Mouse (Mus musculus): ENCODE results near the gene Dnaaf3. TPM values are rescaled to one million over a fixed set of nuclear protein-coding genes. Genes with fewer than 3 reads are reported as not detected.

Gene Dnaaf3
- polyA plus RNA-seq, 1 experiment = 132 TPM

- H3K4me3 ChIP-seq (ENCODE audit: control insufficient read depth, low read depth, low read length) = no peak overlapping the region
- no peaks in the 10 kb centered on the region for H3K27me3 ChIP-seq (ENCODE audit: control insufficient read depth, insufficient read depth, low read length)
- no peak for TF ChIP-seq POLR2A (IDR thresholded peaks at IDR 0.05; ENCODE audit: control insufficient read depth, low read depth, low read length)
- no peak for TF ChIP-seq CTCF (IDR thresholded peaks at IDR 0.05; ENCODE audit: control insufficient read depth, insufficient read depth, insufficient replicate concordance, low read depth, low read length)
- no peak overlapping the region for H3K27ac ChIP-seq (ENCODE audit: control insufficient read depth, insufficient read depth, low read depth, low read length)
- no peaks in the 10 kb centered on the region for H3K36me3 ChIP-seq (ENCODE audit: control insufficient read depth, insufficient read depth, low read length)
- H3K4me1 ChIP-seq (ENCODE audit: control insufficient read depth, insufficient read depth, low read length) = peaks cover 32% of the 10 kb centered on the region
Observed at GRCm38 (mm10) chr7:4518487-4518886, 13.8 kb downstream of the Dnaaf3 start.

DNA sequence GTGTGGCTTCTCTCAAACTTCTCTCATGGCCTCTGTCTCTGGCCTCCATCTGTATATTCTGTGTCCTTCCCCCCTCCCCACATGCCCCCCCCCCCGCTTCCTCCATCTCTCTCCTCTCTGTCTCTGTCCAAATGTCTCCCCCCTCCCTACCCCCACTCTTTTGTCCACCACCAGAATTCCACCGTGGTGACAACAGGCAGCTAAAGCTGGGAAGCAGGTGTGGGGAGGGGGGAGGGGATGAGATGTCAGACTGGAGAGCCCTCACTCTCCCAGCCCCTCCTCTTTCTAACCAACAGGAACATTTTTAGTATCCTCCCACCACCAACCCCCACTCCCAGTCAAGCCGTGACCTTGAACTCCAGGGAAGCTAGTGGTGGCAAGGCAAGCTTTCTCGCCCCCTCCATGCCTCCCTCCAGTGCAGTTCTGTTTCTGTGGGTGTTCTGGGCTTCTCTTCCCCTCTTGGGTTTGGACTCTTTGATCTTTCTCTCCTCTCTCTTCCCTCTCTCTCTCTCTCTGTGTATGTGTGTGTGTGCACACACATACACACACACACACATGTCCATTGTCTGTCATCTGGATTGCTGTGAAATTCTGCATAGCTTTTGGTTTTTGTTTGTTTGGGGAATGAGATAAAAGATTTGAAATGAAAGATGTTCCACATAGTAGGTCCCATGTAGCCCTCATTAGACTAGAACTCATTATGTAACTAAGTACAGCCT, 15.8 kb downstream of the Dnaaf3 start, which contains the start of gene Tnnt1:
Tnnt1 (minus strand) TSS at position 51 of the 719 bp plus-strand sequence.
- peak within 1 kb of the TSS; percentile 21; the same call in 1 of the 2 replicates for H3K27ac ChIP-seq (ENCODE audit: control insufficient read depth, insufficient read depth, low read depth, low read length)
- TF ChIP-seq POLR2A (IDR thresholded peaks at IDR 0.05; ENCODE audit: control insufficient read depth, low read depth, low read length) (no peak), CTCF (IDR thresholded peaks at IDR 0.05; ENCODE audit: control insufficient read depth, insufficient read depth, insufficient replicate concordance, low read depth, low read length) (no peak)
- peaks cover 20% of the 10 kb centered on the region for H3K4me1 ChIP-seq (ENCODE audit: control insufficient read depth, insufficient read depth, low read length)
- no peak within 1 kb of the TSS for H3K4me3 ChIP-seq (ENCODE audit: control insufficient read depth, low read depth, low read length)
- no peaks in the 10 kb centered on the region for H3K27me3 ChIP-seq (ENCODE audit: control insufficient read depth, insufficient read depth, low read length)
- H3K36me3 ChIP-seq (ENCODE audit: control insufficient read depth, insufficient read depth, low read length) = no peaks in the 10 kb centered on the region

DNA sequence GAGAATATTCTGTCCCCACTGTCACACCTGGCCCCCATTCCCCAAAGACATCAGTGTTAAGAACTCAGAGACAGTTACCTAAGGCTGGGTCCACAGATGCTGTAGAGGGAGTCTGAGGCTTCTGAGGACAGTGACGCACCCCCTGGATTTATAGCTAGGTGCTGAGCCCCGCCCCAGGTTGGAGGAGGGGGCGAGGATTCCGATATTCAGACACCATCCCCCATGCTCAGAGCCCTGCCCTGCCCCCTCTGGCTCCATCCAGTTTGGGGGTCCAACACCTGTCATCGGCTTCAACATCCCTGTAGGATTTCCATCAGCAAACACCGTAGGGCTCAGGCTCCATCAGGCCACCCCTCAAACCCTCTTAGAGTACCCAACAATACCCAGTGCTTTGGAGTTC, 16.4 kb downstream of the Dnaaf3 start:
- no peak overlapping the region for H3K4me3 ChIP-seq (ENCODE audit: control insufficient read depth, low read depth, low read length)
- no peak overlapping the region for H3K27ac ChIP-seq (ENCODE audit: control insufficient read depth, insufficient read depth, low read depth, low read length)

DNA sequence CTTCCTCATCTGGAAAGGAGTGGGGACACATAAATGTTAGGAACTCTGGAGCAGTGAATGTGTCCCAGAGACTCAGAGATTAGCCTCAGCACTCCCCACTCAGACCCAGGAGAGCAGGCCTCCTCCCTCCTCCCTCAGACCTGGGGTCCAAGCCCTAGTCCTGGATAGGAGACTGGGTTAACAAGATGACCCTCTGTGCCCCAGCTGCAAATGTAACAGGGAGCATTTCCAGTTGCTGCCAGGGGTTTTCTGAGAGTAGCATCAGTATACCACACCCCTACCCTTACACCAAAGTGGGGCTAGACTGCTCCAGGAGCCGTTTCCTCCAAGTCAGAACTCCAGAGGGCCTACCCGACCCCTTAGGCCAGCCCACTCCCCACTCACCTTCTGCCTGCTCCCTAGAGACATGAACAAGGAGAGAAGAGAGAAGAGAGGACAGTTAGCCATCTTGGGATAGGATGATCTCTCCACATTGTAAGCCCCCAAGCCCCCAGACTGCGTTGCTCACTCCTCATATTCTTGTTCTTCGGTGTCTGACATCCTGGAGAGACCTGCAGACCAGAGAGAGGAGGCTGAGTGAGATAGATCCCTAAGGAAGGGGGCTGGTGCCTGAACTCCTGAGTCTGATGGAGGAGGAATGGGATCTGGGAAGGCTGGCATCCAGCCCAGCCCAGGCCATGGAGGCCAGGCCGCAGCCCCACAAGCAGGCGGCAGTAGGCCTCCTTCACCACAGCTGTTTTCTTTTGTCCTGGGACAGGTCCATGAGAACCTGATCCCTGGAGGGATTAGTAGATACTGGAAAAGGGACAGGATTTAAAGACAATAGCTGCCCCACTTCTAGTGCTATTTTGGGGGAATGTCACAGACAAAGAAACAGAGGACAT, 18.2 kb downstream of the Dnaaf3 start:
- Histone ChIP-seq H3K4me1 (ENCODE audit: control insufficient read depth, insufficient read depth, low read length) (peaks cover 17% of the 10 kb centered on the region), H3K36me3 (ENCODE audit: control insufficient read depth, insufficient read depth, low read length) (no peaks in the 10 kb centered on the region), H3K27ac (ENCODE audit: control insufficient read depth, insufficient read depth, low read depth, low read length) (peak overlapping the region; percentile 48; the same call in 1 of the 2 replicates), H3K27me3 (ENCODE audit: control insufficient read depth, insufficient read depth, low read length) (no peaks in the 10 kb centered on the region), H3K4me3 (ENCODE audit: control insufficient read depth, low read depth, low read length) (no peak overlapping the region)
- TF ChIP-seq CTCF (IDR thresholded peaks at IDR 0.05; ENCODE audit: control insufficient read depth, insufficient read depth, insufficient replicate concordance, low read depth, low read length) (no peak), POLR2A (IDR thresholded peaks at IDR 0.05; ENCODE audit: control insufficient read depth, low read depth, low read length) (no peak)

More for the DNA sequence above, 16.4 kb downstream of the Dnaaf3 start:
- no peaks in the 10 kb centered on the region for H3K36me3 ChIP-seq (ENCODE audit: control insufficient read depth, insufficient read depth, low read length)
- TF ChIP-seq CTCF (IDR thresholded peaks at IDR 0.05; ENCODE audit: control insufficient read depth, insufficient read depth, insufficient replicate concordance, low read depth, low read length) = no peak
- TF ChIP-seq POLR2A (IDR thresholded peaks at IDR 0.05; ENCODE audit: control insufficient read depth, low read depth, low read length) = no peak
- H3K27me3 ChIP-seq (ENCODE audit: control insufficient read depth, insufficient read depth, low read length) = no peaks in the 10 kb centered on the region
- peaks cover 18% of the 10 kb centered on the region for H3K4me1 ChIP-seq (ENCODE audit: control insufficient read depth, insufficient read depth, low read length)

- TF ChIP-seq CTCF (IDR thresholded peaks at IDR 0.05; ENCODE audit: control insufficient read depth, insufficient read depth, insufficient replicate concordance, low read depth, low read length) (peak; percentile 89), POLR2A (IDR thresholded peaks at IDR 0.05; ENCODE audit: control insufficient read depth, low read depth, low read length) (no peak)
- Histone ChIP-seq H3K36me3 (ENCODE audit: control insufficient read depth, insufficient read depth, low read length) (no peaks in the 10 kb centered on the region), H3K4me1 (ENCODE audit: control insufficient read depth, insufficient read depth, low read length) (peaks cover 24% of the 10 kb centered on the region), H3K27me3 (ENCODE audit: control insufficient read depth, insufficient read depth, low read length) (no peaks in the 10 kb centered on the region), H3K27ac (ENCODE audit: control insufficient read depth, insufficient read depth, low read depth, low read length) (no peak overlapping the region), H3K4me3 (ENCODE audit: control insufficient read depth, low read depth, low read length) (peak overlapping the region; percentile 24; the same call in 1 of the 2 replicates)
Observed at GRCm38 (mm10) chr7:4513236-4513635, 19.0 kb downstream of the Dnaaf3 start.

DNA sequence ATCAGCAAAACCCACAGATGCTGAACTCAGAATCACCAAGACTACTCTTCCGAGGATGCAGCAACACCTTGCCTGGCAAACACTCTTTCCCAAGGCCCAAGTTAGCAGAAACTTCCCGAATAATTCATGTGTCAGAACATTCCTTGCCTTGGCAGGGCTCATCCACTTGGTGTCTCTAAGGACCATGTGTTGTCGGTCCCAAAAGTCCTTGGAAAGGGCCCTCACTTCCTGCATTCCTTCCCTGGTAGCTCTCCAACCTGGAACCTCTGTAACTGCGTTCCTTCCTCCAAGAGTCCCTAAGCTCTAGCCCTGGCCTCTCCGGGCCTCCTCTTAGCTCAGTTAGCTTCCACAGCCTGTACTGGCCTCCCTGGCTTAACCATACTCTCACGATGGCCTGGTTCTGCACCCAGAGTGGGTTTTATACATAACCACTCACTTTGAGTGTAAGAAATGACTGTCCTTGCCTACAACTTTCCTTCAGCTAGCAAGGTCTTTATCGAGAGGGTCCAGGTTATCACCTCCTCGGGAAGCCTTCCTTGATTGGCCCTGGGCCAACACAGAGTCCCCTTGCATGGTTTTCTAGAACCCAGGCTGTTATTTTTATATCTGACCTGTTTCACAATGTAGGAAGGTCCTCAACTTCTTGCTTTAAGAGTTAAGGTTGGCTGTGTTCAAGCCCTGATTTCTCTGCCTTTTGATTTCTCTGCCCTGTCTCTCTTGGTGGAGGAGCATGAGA, 20.6 kb downstream of the Dnaaf3 start:
- H3K4me1 ChIP-seq (ENCODE audit: control insufficient read depth, insufficient read depth, low read length) = peaks cover 25% of the 10 kb centered on the region
- H3K27me3 ChIP-seq (ENCODE audit: control insufficient read depth, insufficient read depth, low read length) = no peaks in the 10 kb centered on the region
- H3K36me3 ChIP-seq (ENCODE audit: control insufficient read depth, insufficient read depth, low read length) = no peaks in the 10 kb centered on the region
- H3K4me3 ChIP-seq (ENCODE audit: control insufficient read depth, low read depth, low read length) = no peak overlapping the region
- peak overlapping the region; percentile 25; the same call in 1 of the 2 replicates for H3K27ac ChIP-seq (ENCODE audit: control insufficient read depth, insufficient read depth, low read depth, low read length)
- no peak for TF ChIP-seq CTCF (IDR thresholded peaks at IDR 0.05; ENCODE audit: control insufficient read depth, insufficient read depth, insufficient replicate concordance, low read depth, low read length)
- TF ChIP-seq POLR2A (IDR thresholded peaks at IDR 0.05; ENCODE audit: control insufficient read depth, low read depth, low read length) = no peak
